Mouse (Mus musculus): ENCODE measurements around the gene Fto.

GRCm38 (mm10) chr8:91570809-91571208 is 257.5 kb downstream of the Fto start:
- TF ChIP-seq CTCF (conservative IDR thresholded peaks at IDR 0.05; ENCODE audit: low read length) (no peak), POU5F1 (IDR thresholded peaks at IDR 0.05; ENCODE audit: borderline replicate concordance, low read length) (no peak)
